In genomic region chr7:16825785-16826184, GRCm38 (mm10) we compare ENCODE assay signal across 10 mouse cellular contexts. TPM values are rescaled to one million over a fixed set of nuclear protein-coding genes. Genes with fewer than 3 reads are reported as not detected.
DNase-seq lines count a peak whose midpoint lies in the region; ATAC-seq and TF ChIP-seq lines count a peak whose summit lies in the region.
"Had no signal": no experiment of that assay in that cellular context is flagged by ENCODE, and none has a peak within 500 bp of the region (broad histone marks: within the 10 kb centered on the region; RNA-seq: fewer than 3 reads in every experiment).

No protein-coding gene starts in this region.

- no peak for DNase-seq in gastrocnemius, adult 2 months
- no peak for DNase-seq in gastrocnemius, adult 18-20 months (ENCODE audit: low spot score)
- DNase-seq in thymus, adult 2 months: peak; percentile 68
- no peak for DNase-seq in thymus, adult 18-20 months
- peak; percentile 73 for DNase-seq in lung, postnatal 10 days
- no peak for DNase-seq in adrenal gland, postnatal 4 days (ENCODE audit: low spot score in 2 of 2)
- DNase-seq in frontal cortex, postnatal 25 days (ENCODE audit: low spot score in 2 of 2): no peak

- TF ChIP-seq CTCF in gastrocnemius, adult 2 months (IDR thresholded peaks at IDR 0.05): peak; percentile 52
- TF ChIP-seq CTCF in thymus, adult 2 months (IDR thresholded peaks at IDR 0.05; ENCODE audit: borderline replicate concordance, control insufficient read depth, extremely low read depth, insufficient read depth, low read length, poor library complexity): no peak

- no peak for ATAC-seq in erythroid progenitor cell, adult 5-6 weeks (replicated peaks; ENCODE audit: low FRiP score, poor library complexity, severe bottlenecking)

- no peak for TF ChIP-seq POLR2A in thymus, adult 2 months (IDR thresholded peaks at IDR 0.05; ENCODE audit: control insufficient read depth, extremely low read depth, insufficient read depth, low read length, poor library complexity)

- peaks cover 31% of the 10 kb centered on the region for H3K4me1 ChIP-seq in thymus, adult 2 months (replicated peaks; ENCODE audit: control insufficient read depth, insufficient read depth, low read length)

- no peak overlapping the region for H3K4me3 ChIP-seq in gastrocnemius, adult 2 months
- no peak overlapping the region for H3K4me3 ChIP-seq in thymus, adult 2 months (ENCODE audit: control insufficient read depth, insufficient read depth, low read length)
- H3K4me3 ChIP-seq: hindbrain, embryonic 15.5 days had no signal

- WGBS in thymus, adult 2 months: 80% methylated on average over 10 of the region's 10 CpGs

- no peaks in the 10 kb centered on the region for H3K27me3 ChIP-seq in thymus, adult 2 months (ENCODE audit: control insufficient read depth, insufficient read depth, low read length)
- H3K27me3 ChIP-seq: hindbrain, embryonic 15.5 days had no signal

- intact Hi-C loops in gastrocnemius, adult 2 months (cut with DNase I): no loop called here

- H3K36me3 ChIP-seq in thymus, adult 2 months (ENCODE audit: control insufficient read depth, insufficient read depth, low read length): peaks cover 48% of the 10 kb centered on the region

- no peak overlapping the region for H3K27ac ChIP-seq in gastrocnemius, adult 2 months
- no peak overlapping the region for H3K27ac ChIP-seq in thymus, adult 2 months (ENCODE audit: control insufficient read depth, insufficient read depth, low read length)
- H3K27ac ChIP-seq: hindbrain, embryonic 15.5 days; macrophage had no signal

RNA-seq across cellular contexts. Expression of gene Fkrp, which starts 9.3 kb away (rescaled TPM):
- total RNA-seq in gastrocnemius, adult 2 months (2021): 10 to 100 TPM; 51.2 to 58.3 TPM
- total RNA-seq in gastrocnemius, adult 18-20 months (2021): 10 to 100 TPM; 51.7 to 58.0 TPM
- 48.7 and 51.5 TPM in 2 replicates for polyA plus RNA-seq in thymus, adult 2 months (2012; rRNA removed)
- 6.5 and 7.5 TPM in 2 replicates for total RNA-seq in erythroid progenitor cell, adult 5-6 weeks (2015; ENCODE audit: low replicate concordance)
- total RNA-seq in erythroid progenitor cell, adult 5-6 weeks (2017; ENCODE audit: low replicate concordance): 4.9 and 19.6 TPM in 2 replicates
- total RNA-seq in adrenal gland, postnatal 4 days (2021): 10 to 100 TPM; 26.3 to 29.0 TPM

RNA-seq across cellular contexts. Expression of gene Strn4, which starts 10.1 kb away (rescaled TPM):
- total RNA-seq in gastrocnemius, adult 2 months (2021): 10 to 100 TPM; 16.2 to 16.6 TPM
- total RNA-seq in gastrocnemius, adult 18-20 months (2021): 10 to 100 TPM in 1 of 2 experiments, 1 to 10 TPM in 1; 9.8 to 13.6 TPM
- 307 and 318 TPM in 2 replicates for polyA plus RNA-seq in thymus, adult 2 months (2012; rRNA removed)
- 75.0 and 87.2 TPM in 2 replicates for total RNA-seq in erythroid progenitor cell, adult 5-6 weeks (2015; ENCODE audit: low replicate concordance)
- total RNA-seq in erythroid progenitor cell, adult 5-6 weeks (2017; ENCODE audit: low replicate concordance): 76.9 and 128 TPM in 2 replicates
- 100 to 1,000 TPM in 1 of 2 experiments, 10 to 100 TPM in 1; 96.9 to 106 TPM for total RNA-seq in adrenal gland, postnatal 4 days (2021)

RNA-seq across cellular contexts. Expression of gene Prkd2, which starts 16.9 kb away (rescaled TPM):
- total RNA-seq in gastrocnemius, adult 2 months (2021): 1 to 10 TPM; 3.9 to 8.2 TPM
- total RNA-seq in gastrocnemius, adult 18-20 months (2021): 1 to 10 TPM; 4.9 to 5.9 TPM
- 363 and 406 TPM in 2 replicates for polyA plus RNA-seq in thymus, adult 2 months (2012; rRNA removed)
- total RNA-seq in erythroid progenitor cell, adult 5-6 weeks (2015; ENCODE audit: low replicate concordance): 8.3 and 18.4 TPM in 2 replicates
- 3.8 and 4.9 TPM in 2 replicates for total RNA-seq in erythroid progenitor cell, adult 5-6 weeks (2017; ENCODE audit: low replicate concordance)
- total RNA-seq in adrenal gland, postnatal 4 days (2021): 10 to 100 TPM; 22.0 to 22.2 TPM

RNA-seq across cellular contexts. Expression of gene Slc1a5, which starts 44.6 kb away (rescaled TPM):
- 10 to 100 TPM; 11.0 to 14.6 TPM for total RNA-seq in gastrocnemius, adult 2 months (2021)
- total RNA-seq in gastrocnemius, adult 18-20 months (2021): 10 to 100 TPM; 14.0 to 14.3 TPM
- 254 and 310 TPM in 2 replicates for polyA plus RNA-seq in thymus, adult 2 months (2012; rRNA removed)
- 596 and 609 TPM in 2 replicates for total RNA-seq in erythroid progenitor cell, adult 5-6 weeks (2015; ENCODE audit: low replicate concordance)
- 412 and 455 TPM in 2 replicates for total RNA-seq in erythroid progenitor cell, adult 5-6 weeks (2017; ENCODE audit: low replicate concordance)
- total RNA-seq in adrenal gland, postnatal 4 days (2021): 10 to 100 TPM; 60.8 to 61.0 TPM

RNA-seq across cellular contexts. Expression of gene Dact3, which starts 49.3 kb away (rescaled TPM):
- 1 to 10 TPM in 1 of 2 experiments, under 1 TPM in 1; 0.99 to 1.7 TPM for total RNA-seq in gastrocnemius, adult 2 months (2021)
- total RNA-seq in gastrocnemius, adult 18-20 months (2021): 1 to 10 TPM in 1 of 2 experiments, under 1 TPM in 1; 0.89 to 1.6 TPM
- polyA plus RNA-seq in thymus, adult 2 months (2012; rRNA removed): 3.8 and 4.4 TPM in 2 replicates
- total RNA-seq in erythroid progenitor cell, adult 5-6 weeks (2015; ENCODE audit: low replicate concordance): not detected in 2 replicates
- not detected in 2 replicates for total RNA-seq in erythroid progenitor cell, adult 5-6 weeks (2017; ENCODE audit: low replicate concordance)
- 10 to 100 TPM; 12.7 to 13.7 TPM for total RNA-seq in adrenal gland, postnatal 4 days (2021)

Comparison
In these comparisons a context has a peak if more than half of its experiments do, and no peak if none do; other contexts are left out.
1. DNase-seq: peak in thymus, adult 2 months (single experiment) and lung, postnatal 10 days (single experiment); none in gastrocnemius, adult 2 months (single experiment), gastrocnemius, adult 18-20 months (single experiment), thymus, adult 18-20 months (0 of 2), adrenal gland, postnatal 4 days (0 of 2) and frontal cortex, postnatal 25 days (0 of 2).
2. RNA of gene Strn4, which starts 10.1 kb away (total RNA-seq): 96.9 to 106 TPM in adrenal gland, postnatal 4 days and 75.0 to 128 TPM in erythroid progenitor cell, adult 5-6 weeks; 16.2 to 16.6 TPM in gastrocnemius, adult 2 months and 9.8 to 13.6 TPM in gastrocnemius, adult 18-20 months; every median in the first group is over 4 times any median in the second.